Mouse (Mus musculus): ENCODE results near the gene Fam81a.

- TF ChIP-seq CTCF (IDR thresholded peaks at IDR 0.05) (no peak), EP300 (IDR thresholded peaks at IDR 0.05) (no peak)
These were observed 80.3 kb downstream of the Fam81a start for GRCm38 (mm10) chr9:70062012-70062411.
